Mouse (Mus musculus) hindbrain, embryonic 14.5 days (tissue): Measurements from ENCODE around the gene Dmxl2. TPM values are rescaled to one million over a fixed set of nuclear protein-coding genes. Genes with fewer than 3 reads are reported as not detected.

ENCODE experiments used
- ATAC-seq: fragments of 200-750 bp; cut with Nextera tagmentation; 2 replicates; pipeline ENCODE4 v1.8.0; 2017; ENCODE audit warnings: moderate number of reproducible peaks, mild to moderate bottlenecking, moderate TSS enrichment, moderate library complexity; ENCODE audit not compliant: low FRiP score
- DNase-seq: peaks from one replicate; pipeline ENCODE4 v3.0.0-alpha.2; 2015; ENCODE audit warnings: low spot score
- H3K27ac ChIP-seq: fragments of 300-500 bp; sonication (generic); 2 replicates; pipeline ENCODE4 v1.5.1; 2014; ENCODE audit warnings: mild to moderate bottlenecking, moderate library complexity
- H3K27me3 ChIP-seq: fragments of 300-500 bp; sonication (generic); 2 replicates; pipeline ENCODE4 v1.6.1; 2014; ENCODE audit warnings: mild to moderate bottlenecking, low read length, mixed read lengths; ENCODE audit not compliant: control insufficient read depth, insufficient read depth
- H3K36me3 ChIP-seq: fragments of 300-500 bp; sonication (generic); replicated peaks from 2 replicates; pipeline ENCODE4 v1.6.1; 2014; ENCODE audit not compliant: control insufficient read depth, insufficient read depth
- H3K4me1 ChIP-seq: fragments of 300-500 bp; sonication (generic); replicated peaks from 2 replicates; pipeline ENCODE4 v1.6.1; 2014; ENCODE audit warnings: antibody characterized with exemption, low read length, mixed read lengths; ENCODE audit not compliant: control insufficient read depth, insufficient read depth
- H3K4me2 ChIP-seq: fragments of 300-500 bp; sonication (generic); replicated peaks from 2 replicates; pipeline ENCODE4 v1.6.1; 2014; ENCODE audit warnings: mild to moderate bottlenecking, moderate library complexity
- H3K4me3 ChIP-seq: fragments of 300-500 bp; sonication (generic); replicated peaks from 2 replicates; pipeline ENCODE4 v1.5.1; 2014; ENCODE audit warnings: mild to moderate bottlenecking, low read length
- H3K9ac ChIP-seq: fragments of 300-500 bp; sonication (generic); 2 replicates; pipeline ENCODE4 v1.6.1; 2014
- H3K9me3 ChIP-seq: fragments of 300-500 bp; sonication (generic); 2 replicates; pipeline ENCODE4 v1.6.1; 2016; ENCODE audit warnings: low read length; ENCODE audit not compliant: control insufficient read depth
- WGBS: fragments of 180-500 bp; shearing (Covaris S2); extraction: QIAGEN DNeasy Blood & Tissue Kit; methylation state at CpG from one replicate; pipeline ENCODE4 v1.1.7; 2014; 5-methylcytosine and 5-hydroxymethylcytosine counted together
- polyA plus RNA-seq: library from polyadenylated mRNA; unstranded; fragments of >200 nt; fragmentation: Nextera tagmentation; extraction: Ambion mirVana; gene quantifications from 2 replicates; pipeline ENCODE4 v1.2.1, GENCODE M21; 2014

Gene Dmxl2
- polyA plus RNA-seq, 1 experiment from 2014 or later: 71.8 TPM

- 90% methylated on average over 4 of the region's 4 CpGs for WGBS
- Histone ChIP-seq H3K27ac (no peak overlapping the region), H3K36me3 (no peaks in the 10 kb centered on the region), H3K4me1 (no peaks in the 10 kb centered on the region), H3K4me2 (no peak overlapping the region), H3K9ac (no peak overlapping the region), H3K27me3 (no peaks in the 10 kb centered on the region), H3K9me3 (no peaks in the 10 kb centered on the region), H3K4me3 (no peak overlapping the region)
- no peak for DNase-seq
- ATAC-seq: no peak
These were observed 18.7 kb downstream of the Dmxl2 start for GRCm38 (mm10) chr9:54482763-54483162.

- 97% methylated on average over 1 of the region's 1 CpGs for WGBS
These were observed 22.4 kb downstream of the Dmxl2 start for GRCm38 (mm10) chr9:54479054-54479453.

GRCm38 (mm10) chr9:54478117-54478516, 23.3 kb downstream of the Dmxl2 start:
- no peak overlapping the region for H3K27ac ChIP-seq
- H3K9ac ChIP-seq: no peak overlapping the region
- ATAC-seq (no peak), DNase-seq (no peak)
- no peaks in the 10 kb centered on the region for H3K27me3 ChIP-seq
- 69% methylated on average over 3 of the region's 3 CpGs for WGBS
- H3K4me2 ChIP-seq: no peak overlapping the region
- peaks cover 20% of the 10 kb centered on the region for H3K36me3 ChIP-seq
- H3K9me3 ChIP-seq: no peaks in the 10 kb centered on the region
- H3K4me3 ChIP-seq: no peak overlapping the region
- no peaks in the 10 kb centered on the region for H3K4me1 ChIP-seq

More at GRCm38 (mm10) chr9:54479054-54479453, 22.4 kb downstream of the Dmxl2 start:
- ATAC-seq (no peak), DNase-seq (no peak)
- Histone ChIP-seq H3K9ac (no peak overlapping the region), H3K27me3 (no peaks in the 10 kb centered on the region), H3K27ac (no peak overlapping the region), H3K4me2 (no peak overlapping the region), H3K4me1 (no peaks in the 10 kb centered on the region), H3K9me3 (no peaks in the 10 kb centered on the region), H3K4me3 (no peak overlapping the region), H3K36me3 (peaks cover 20% of the 10 kb centered on the region)

- H3K36me3 ChIP-seq: peaks cover 33% of the 10 kb centered on the region
- H3K27ac ChIP-seq: no peak overlapping the region
- no peak overlapping the region for H3K4me3 ChIP-seq
- no peak overlapping the region for H3K4me2 ChIP-seq
- H3K9ac ChIP-seq: no peak overlapping the region
- no peak for ATAC-seq
- no peaks in the 10 kb centered on the region for H3K4me1 ChIP-seq
- WGBS: 90% methylated on average over 5 of the region's 5 CpGs
- H3K9me3 ChIP-seq: no peaks in the 10 kb centered on the region
- DNase-seq: no peak
- H3K27me3 ChIP-seq: no peaks in the 10 kb centered on the region
These were observed 26.9 kb downstream of the Dmxl2 start for GRCm38 (mm10) chr9:54474546-54474945.

GRCm38 (mm10) chr9:54474031-54474430, 27.4 kb downstream of the Dmxl2 start:
- Histone ChIP-seq H3K27me3 (no peaks in the 10 kb centered on the region), H3K4me2 (no peak overlapping the region), H3K27ac (no peak overlapping the region), H3K9me3 (no peaks in the 10 kb centered on the region), H3K36me3 (peaks cover 38% of the 10 kb centered on the region), H3K4me3 (no peak overlapping the region), H3K9ac (no peak overlapping the region), H3K4me1 (no peaks in the 10 kb centered on the region)
- ATAC-seq: no peak
- DNase-seq: no peak
- 53% methylated on average over 4 of the region's 4 CpGs for WGBS

- DNase-seq: no peak
These were observed 28.6 kb downstream of the Dmxl2 start for GRCm38 (mm10) chr9:54472784-54473183.

GRCm38 (mm10) chr9:54469339-54469738, 32.1 kb downstream of the Dmxl2 start:
- Histone ChIP-seq H3K27me3 (no peaks in the 10 kb centered on the region), H3K27ac (no peak overlapping the region), H3K4me1 (no peaks in the 10 kb centered on the region), H3K9ac (no peak overlapping the region), H3K4me3 (no peak overlapping the region), H3K36me3 (peaks cover 25% of the 10 kb centered on the region), H3K4me2 (no peak overlapping the region), H3K9me3 (no peaks in the 10 kb centered on the region)
- WGBS: 95% methylated on average over 2 of the region's 2 CpGs
- DNase-seq (no peak), ATAC-seq (no peak)

More at GRCm38 (mm10) chr9:54472784-54473183, 28.6 kb downstream of the Dmxl2 start:
- Histone ChIP-seq H3K27ac (no peak overlapping the region), H3K27me3 (no peaks in the 10 kb centered on the region), H3K9me3 (no peaks in the 10 kb centered on the region), H3K9ac (no peak overlapping the region), H3K4me1 (no peaks in the 10 kb centered on the region), H3K4me2 (no peak overlapping the region), H3K4me3 (no peak overlapping the region), H3K36me3 (peaks cover 40% of the 10 kb centered on the region)
- WGBS: 74% methylated on average over 3 of the region's 3 CpGs
- no peak for ATAC-seq

GRCm38 (mm10) chr9:54467433-54467933, 33.9 kb downstream of the Dmxl2 start:
- H3K4me1 ChIP-seq: no peaks in the 10 kb centered on the region
- no peak overlapping the region for H3K27ac ChIP-seq
- no peaks in the 10 kb centered on the region for H3K27me3 ChIP-seq
- H3K9me3 ChIP-seq: no peaks in the 10 kb centered on the region
- H3K4me2 ChIP-seq: no peak overlapping the region
- no peak for ATAC-seq
- DNase-seq: no peak
- no peak overlapping the region for H3K9ac ChIP-seq
- no peak overlapping the region for H3K4me3 ChIP-seq
- WGBS: 87% methylated on average over 1 of the region's 1 CpGs
- H3K36me3 ChIP-seq: peaks cover 27% of the 10 kb centered on the region

- DNase-seq (no peak), ATAC-seq (no peak)
- H3K4me3 ChIP-seq: no peak overlapping the region
- 51% methylated on average over 4 of the region's 4 CpGs for WGBS
- H3K9ac ChIP-seq: no peak overlapping the region
- no peak overlapping the region for H3K27ac ChIP-seq
- no peaks in the 10 kb centered on the region for H3K9me3 ChIP-seq
- peaks cover 27% of the 10 kb centered on the region; the same call in 1 of the 2 replicates for H3K36me3 ChIP-seq
- no peaks in the 10 kb centered on the region for H3K27me3 ChIP-seq
- no peak overlapping the region for H3K4me2 ChIP-seq
- H3K4me1 ChIP-seq: no peaks in the 10 kb centered on the region
These were observed 37.9 kb downstream of the Dmxl2 start for GRCm38 (mm10) chr9:54463483-54464054.

GRCm38 (mm10) chr9:54439015-54439414, 62.4 kb downstream of the Dmxl2 start:
- ATAC-seq (no peak), DNase-seq (no peak)
- Histone ChIP-seq H3K4me1 (no peaks in the 10 kb centered on the region), H3K4me3 (no peak overlapping the region), H3K27ac (no peak overlapping the region), H3K27me3 (no peaks in the 10 kb centered on the region), H3K9ac (no peak overlapping the region), H3K4me2 (no peak overlapping the region), H3K36me3 (peaks cover 9% of the 10 kb centered on the region; the same call in 1 of the 2 replicates), H3K9me3 (no peaks in the 10 kb centered on the region)
- 84% methylated on average over 6 of the region's 6 CpGs for WGBS
